Mouse (Mus musculus) forebrain, embryonic 12.5 days (tissue): ENCODE data around the gene Dync1i2. TPM values are rescaled to one million over a fixed set of nuclear protein-coding genes. Genes with fewer than 3 reads are reported as not detected.

ENCODE experiments used
- ATAC-seq: fragments of 200-750 bp; cut with Nextera tagmentation; 2 replicates; pipeline ENCODE4 v1.8.0; 2017; ENCODE audit warnings: moderate TSS enrichment; ENCODE audit not compliant: low FRiP score
- H3K27ac ChIP-seq: fragments of 300-500 bp; sonication (generic); 2 replicates; pipeline ENCODE4 v1.5.1; 2016; ENCODE audit warnings: mild to moderate bottlenecking
- H3K27me3 ChIP-seq: fragments of 300-500 bp; sonication (generic); 2 replicates; pipeline ENCODE4 v1.6.1; 2016; ENCODE audit warnings: mild to moderate bottlenecking
- H3K36me3 ChIP-seq: fragments of 300-500 bp; sonication (generic); replicated peaks from 2 replicates; pipeline ENCODE4 v1.6.1; 2016; ENCODE audit warnings: mild to moderate bottlenecking
- H3K4me1 ChIP-seq: fragments of 300-500 bp; sonication (generic); 2 replicates; pipeline ENCODE4 v1.6.1; 2016
- H3K4me2 ChIP-seq: fragments of 300-500 bp; sonication (generic); 2 replicates; pipeline ENCODE4 v1.6.1; 2016; ENCODE audit warnings: mild to moderate bottlenecking, moderate library complexity
- H3K4me3 ChIP-seq: fragments of 300-500 bp; sonication (generic); replicated peaks from 2 replicates; pipeline ENCODE4 v1.5.1; 2016; ENCODE audit warnings: mild to moderate bottlenecking
- H3K9ac ChIP-seq: fragments of 300-500 bp; sonication (generic); 2 replicates; pipeline ENCODE4 v1.6.1; 2016; ENCODE audit warnings: mild to moderate bottlenecking
- H3K9me3 ChIP-seq: fragments of 300-500 bp; sonication (generic); 2 replicates; pipeline ENCODE4 v1.6.1; 2016
- WGBS: fragments of 180-500 bp; shearing (Covaris S2); methylation state at CpG from one replicate; pipeline ENCODE4 v1.1.7; 2016; 5-methylcytosine and 5-hydroxymethylcytosine counted together
- polyA plus RNA-seq: library from polyadenylated mRNA; unstranded; fragments of >200 nt; fragmentation: Nextera tagmentation; extraction: Ambion mirVana; gene quantifications from 2 replicates; pipeline ENCODE4 v1.2.1, GENCODE M21; 2016

Dync1i2 gene
- polyA plus RNA-seq, 1 experiment from 2014 or later, result 171 TPM

- H3K9me3 ChIP-seq, result no peaks in the 10 kb centered on the region
- H3K27me3 ChIP-seq, result no peaks in the 10 kb centered on the region
- peak overlapping the region; percentile 58 for H3K4me2 ChIP-seq
- peak overlapping the region; percentile 96 for H3K9ac ChIP-seq
- H3K27ac ChIP-seq, result 0 out of 2 replicates have a peak overlapping the region, but pooled peaks have one; percentile 84
- peaks cover 13% of the 10 kb centered on the region for H3K4me1 ChIP-seq
- WGBS, result under 1% methylated on average over 6 of the region's 6 CpGs
- ATAC-seq, result 0 out of 2 replicates have a peak, but pooled peaks have one; percentile 9
- peak overlapping the region; percentile 94 for H3K4me3 ChIP-seq
- peaks cover 20% of the 10 kb centered on the region for H3K36me3 ChIP-seq
These were observed 837 bp downstream of the Dync1i2 start for GRCm38 (mm10) chr2:71212360-71212726.

- 82% methylated on average over 1 of the region's 1 CpGs for WGBS
- H3K4me2 ChIP-seq, result no peak overlapping the region
- no peaks in the 10 kb centered on the region for H3K9me3 ChIP-seq
- no peak overlapping the region for H3K4me3 ChIP-seq
- H3K36me3 ChIP-seq, result peaks cover 71% of the 10 kb centered on the region
- peaks cover 7% of the 10 kb centered on the region; the same call in 1 of the 2 replicates for H3K4me1 ChIP-seq
- no peak overlapping the region for H3K9ac ChIP-seq
- H3K27me3 ChIP-seq, result no peaks in the 10 kb centered on the region
- H3K27ac ChIP-seq, result no peak overlapping the region
- no peak for ATAC-seq
These were observed 9.5 kb downstream of the Dync1i2 start for GRCm38 (mm10) chr2:71221020-71221419.

DNA sequence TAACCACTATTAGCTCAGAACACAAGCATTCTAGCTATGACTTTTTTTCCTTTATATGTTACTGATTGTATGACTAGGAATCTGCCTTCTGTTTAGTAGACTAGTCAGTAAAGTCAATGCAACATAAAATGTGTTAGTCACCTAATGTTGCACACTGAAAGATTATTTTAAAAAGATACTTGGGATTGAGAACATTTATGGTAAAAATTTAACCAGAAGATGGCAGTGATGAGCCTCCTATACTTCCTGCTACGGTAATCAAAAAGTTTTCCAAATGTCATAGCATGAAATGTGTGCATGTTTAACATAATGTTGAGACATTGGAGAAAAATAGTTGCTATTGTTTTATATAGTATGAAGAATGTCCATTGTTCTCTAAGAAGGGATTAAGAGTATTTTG is 15.9 kb downstream of the Dync1i2 start:
- no peaks in the 10 kb centered on the region for H3K9me3 ChIP-seq
- no peak overlapping the region for H3K27ac ChIP-seq
- H3K27me3 ChIP-seq, result no peaks in the 10 kb centered on the region
- peaks cover 36% of the 10 kb centered on the region for H3K36me3 ChIP-seq
- no peak overlapping the region for H3K9ac ChIP-seq
- ATAC-seq, result no peak
- H3K4me3 ChIP-seq, result no peak overlapping the region
- no peak overlapping the region for H3K4me2 ChIP-seq
- H3K4me1 ChIP-seq, result peaks cover 6% of the 10 kb centered on the region
- 55% methylated on average over 1 of the region's 1 CpGs for WGBS

DNA sequence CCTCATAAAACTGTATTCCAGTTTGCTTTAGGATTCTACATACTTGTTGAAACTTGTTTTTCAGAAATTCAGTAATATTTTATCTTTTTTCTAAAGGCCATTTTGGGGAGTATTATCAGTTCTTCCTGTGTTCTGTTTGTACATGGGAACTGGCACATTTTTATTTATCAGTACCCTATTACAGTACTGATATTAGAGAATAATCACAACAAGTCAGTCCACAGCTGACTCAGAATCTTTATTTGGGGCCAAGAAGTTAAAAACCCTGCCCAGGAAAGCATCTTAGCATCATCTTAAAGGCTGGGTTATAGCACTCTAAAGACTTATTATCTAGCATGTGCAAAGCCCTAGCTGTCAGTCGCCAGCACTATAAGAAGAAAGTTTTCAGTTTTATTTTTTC is 18.1 kb downstream of the Dync1i2 start:
- no peaks in the 10 kb centered on the region for H3K27me3 ChIP-seq
- no peak overlapping the region for H3K4me3 ChIP-seq
- H3K4me2 ChIP-seq, result no peak overlapping the region
- peaks cover 6% of the 10 kb centered on the region for H3K4me1 ChIP-seq
- ATAC-seq, result no peak
- H3K36me3 ChIP-seq, result peaks cover 21% of the 10 kb centered on the region
- H3K9ac ChIP-seq, result no peak overlapping the region
- WGBS, result 89% methylated on average over 1 of the region's 1 CpGs
- H3K9me3 ChIP-seq, result no peaks in the 10 kb centered on the region
- H3K27ac ChIP-seq, result no peak overlapping the region

GRCm38 (mm10) chr2:71231951-71232350 is 20.4 kb downstream of the Dync1i2 start:
- no peak overlapping the region for H3K4me3 ChIP-seq
- H3K4me2 ChIP-seq, result no peak overlapping the region
- no peak for ATAC-seq
- 89% methylated on average over 5 of the region's 5 CpGs for WGBS
- H3K36me3 ChIP-seq, result peaks cover 27% of the 10 kb centered on the region
- no peaks in the 10 kb centered on the region for H3K27me3 ChIP-seq
- H3K27ac ChIP-seq, result no peak overlapping the region
- no peaks in the 10 kb centered on the region for H3K9me3 ChIP-seq
- no peak overlapping the region for H3K9ac ChIP-seq
- H3K4me1 ChIP-seq, result peaks cover 2% of the 10 kb centered on the region

- Histone ChIP-seq H3K9me3 (no peaks in the 10 kb centered on the region), H3K9ac (no peak overlapping the region), H3K4me3 (no peak overlapping the region), H3K36me3 (peaks cover 30% of the 10 kb centered on the region), H3K4me2 (no peak overlapping the region), H3K27ac (no peak overlapping the region), H3K27me3 (no peaks in the 10 kb centered on the region), H3K4me1 (no peaks in the 10 kb centered on the region)
- no peak for ATAC-seq
- WGBS, result 78% methylated on average over 2 of the region's 2 CpGs
These were observed 21.5 kb downstream of the Dync1i2 start for GRCm38 (mm10) chr2:71232976-71233375.

- Histone ChIP-seq H3K9me3 (no peaks in the 10 kb centered on the region), H3K27me3 (no peaks in the 10 kb centered on the region), H3K36me3 (peaks cover 28% of the 10 kb centered on the region), H3K4me1 (no peaks in the 10 kb centered on the region), H3K4me3 (no peak overlapping the region), H3K27ac (no peak overlapping the region), H3K4me2 (no peak overlapping the region), H3K9ac (no peak overlapping the region)
- 92% methylated on average over 4 of the region's 4 CpGs for WGBS
- ATAC-seq, result no peak
These were observed 23.9 kb downstream of the Dync1i2 start for GRCm38 (mm10) chr2:71235420-71235819.

DNA sequence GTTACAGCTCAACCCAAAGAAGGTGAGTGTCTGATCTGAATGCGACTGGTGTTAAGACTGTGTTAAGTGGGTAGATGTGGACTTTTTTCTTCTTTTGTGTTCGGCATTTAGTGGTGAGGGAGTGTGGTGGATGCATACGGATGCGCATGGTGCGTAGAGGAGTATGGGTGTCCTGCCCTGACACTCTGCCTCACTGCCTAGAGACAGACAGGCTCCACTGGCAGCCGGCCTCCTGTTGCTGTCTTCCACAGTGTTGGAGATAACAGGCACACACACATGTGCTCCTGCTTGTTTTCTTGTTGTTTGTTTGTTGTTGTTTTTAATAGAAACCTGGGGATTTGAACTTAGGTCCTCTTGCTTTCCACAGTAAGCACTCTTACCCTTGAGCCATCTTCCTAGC is 24.5 kb downstream of the Dync1i2 start:
- peaks cover 28% of the 10 kb centered on the region for H3K36me3 ChIP-seq

GRCm38 (mm10) chr2:71241505-71241904 is 30.0 kb downstream of the Dync1i2 start:
- Histone ChIP-seq H3K4me3 (no peak overlapping the region), H3K27me3 (no peaks in the 10 kb centered on the region), H3K9ac (no peak overlapping the region), H3K36me3 (peaks cover 18% of the 10 kb centered on the region), H3K27ac (no peak overlapping the region), H3K4me1 (peaks cover 20% of the 10 kb centered on the region), H3K4me2 (no peak overlapping the region), H3K9me3 (no peaks in the 10 kb centered on the region)
- 91% methylated on average over 2 of the region's 2 CpGs for WGBS
- no peak for ATAC-seq

More for the DNA sequence above, 24.5 kb downstream of the Dync1i2 start:
- no peak overlapping the region for H3K4me2 ChIP-seq
- no peaks in the 10 kb centered on the region for H3K27me3 ChIP-seq
- H3K27ac ChIP-seq, result no peak overlapping the region
- H3K4me3 ChIP-seq, result no peak overlapping the region
- no peak for ATAC-seq
- no peaks in the 10 kb centered on the region for H3K4me1 ChIP-seq
- H3K9me3 ChIP-seq, result no peaks in the 10 kb centered on the region
- 90% methylated on average over 6 of the region's 6 CpGs for WGBS
- H3K9ac ChIP-seq, result no peak overlapping the region

GRCm38 (mm10) chr2:71242180-71242579 is 30.7 kb downstream of the Dync1i2 start:
- no peak for ATAC-seq
- H3K4me3 ChIP-seq, result no peak overlapping the region
- H3K36me3 ChIP-seq, result peaks cover 21% of the 10 kb centered on the region
- 92% methylated on average over 3 of the region's 3 CpGs for WGBS
- H3K4me2 ChIP-seq, result no peak overlapping the region
- no peak overlapping the region for H3K9ac ChIP-seq
- H3K27ac ChIP-seq, result no peak overlapping the region
- H3K4me1 ChIP-seq, result peaks cover 20% of the 10 kb centered on the region
- no peaks in the 10 kb centered on the region for H3K27me3 ChIP-seq
- no peaks in the 10 kb centered on the region for H3K9me3 ChIP-seq

DNA sequence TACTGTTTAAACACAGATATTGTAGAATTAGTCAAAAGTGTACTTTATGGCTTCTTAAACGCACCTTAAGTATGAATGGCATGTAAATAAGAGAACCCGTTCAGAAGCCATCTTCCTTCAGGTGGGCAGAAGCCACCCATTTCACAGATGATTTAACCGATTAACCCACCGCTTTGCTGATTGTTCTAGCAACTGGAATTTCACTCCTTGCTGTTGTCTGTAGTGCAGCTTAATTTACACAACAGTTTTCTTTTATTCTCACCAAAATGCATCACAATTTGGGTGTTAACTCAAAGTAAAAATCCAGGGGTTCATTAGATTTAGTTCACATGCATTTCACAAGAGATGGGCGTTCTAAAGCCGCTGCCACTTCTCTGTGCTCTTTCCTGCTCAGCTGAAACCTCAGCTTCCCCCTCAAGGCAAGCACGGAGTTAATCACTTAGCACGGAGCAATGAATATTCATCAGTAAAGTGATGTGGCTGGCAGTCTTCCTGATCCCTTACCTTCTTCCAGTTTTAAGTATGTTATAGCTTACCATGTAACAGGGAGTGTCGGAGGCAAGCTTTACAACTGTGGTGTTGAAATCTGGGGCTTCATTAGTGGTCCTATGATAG is 31.7 kb downstream of the Dync1i2 start:
- H3K4me1 ChIP-seq, result peaks cover 20% of the 10 kb centered on the region
- H3K4me2 ChIP-seq, result no peak overlapping the region
- H3K9me3 ChIP-seq, result no peaks in the 10 kb centered on the region
- no peak overlapping the region for H3K4me3 ChIP-seq
- H3K36me3 ChIP-seq, result peaks cover 22% of the 10 kb centered on the region
- ATAC-seq, result no peak
- WGBS, result 54% methylated on average over 9 of the region's 9 CpGs
- H3K27me3 ChIP-seq, result no peaks in the 10 kb centered on the region
- no peak overlapping the region for H3K9ac ChIP-seq
- H3K27ac ChIP-seq, result 0 out of 2 replicates have a peak overlapping the region, but pooled peaks have one; percentile 11

- peak; percentile 57; the same call in 1 of the 2 replicates for ATAC-seq
- Histone ChIP-seq H3K27ac (peak overlapping the region; percentile 86), H3K4me2 (0 out of 2 replicates have a peak overlapping the region, but pooled peaks have one; percentile 13), H3K4me1 (peaks cover 20% of the 10 kb centered on the region), H3K27me3 (no peaks in the 10 kb centered on the region), H3K36me3 (peaks cover 22% of the 10 kb centered on the region), H3K4me3 (no peak overlapping the region), H3K9ac (no peak overlapping the region), H3K9me3 (no peaks in the 10 kb centered on the region)
- WGBS, result 35% methylated on average over 7 of the region's 7 CpGs
These were observed 33.3 kb downstream of the Dync1i2 start for GRCm38 (mm10) chr2:71244807-71245206.

- Histone ChIP-seq H3K9me3 (no peaks in the 10 kb centered on the region), H3K4me2 (0 out of 2 replicates have a peak overlapping the region, but pooled peaks have one; percentile 13), H3K4me3 (no peak overlapping the region), H3K27ac (peak overlapping the region; percentile 86), H3K9ac (no peak overlapping the region), H3K27me3 (no peaks in the 10 kb centered on the region), H3K4me1 (peaks cover 20% of the 10 kb centered on the region), H3K36me3 (peaks cover 28% of the 10 kb centered on the region)
- WGBS, result 46% methylated on average over 3 of the region's 3 CpGs
- peak; percentile 90 for ATAC-seq
These were observed 33.9 kb downstream of the Dync1i2 start for GRCm38 (mm10) chr2:71245416-71245815.
